27 mouse cellular contexts compared by ENCODE assay signal in the genomic region with DNA sequence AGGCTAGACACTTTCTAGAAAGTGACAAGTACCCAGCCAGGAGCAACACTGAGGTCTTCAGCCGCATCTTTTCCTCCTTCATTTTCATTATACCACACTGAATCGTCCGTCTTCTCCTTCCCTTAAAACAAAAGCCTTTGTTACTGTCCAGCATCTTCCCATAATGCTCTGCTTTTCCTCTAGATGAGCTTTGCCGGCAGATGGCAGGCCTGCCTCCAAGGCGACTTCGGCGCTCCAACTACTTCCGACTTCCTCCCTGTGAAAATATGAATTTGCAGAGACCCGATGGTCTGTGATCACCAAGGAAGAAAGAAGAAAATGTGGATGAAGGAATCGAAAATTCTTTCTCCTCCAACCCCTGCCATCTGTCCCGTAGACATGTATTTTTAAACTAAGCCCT. TPM values are rescaled to one million over a fixed set of nuclear protein-coding genes. Genes with fewer than 3 reads are reported as not detected.
DNase-seq lines count a peak whose midpoint lies in the region; ATAC-seq and TF ChIP-seq lines count a peak whose summit lies in the region.
"Had no signal": no experiment of that assay in that cellular context is flagged by ENCODE, and none has a peak within 500 bp of the region (broad histone marks: within the 10 kb centered on the region; RNA-seq: fewer than 3 reads in every experiment).

No protein-coding gene starts in this region.

- WGBS in heart, embryonic 11.5 days (ENCODE audit: insufficient replicate concordance) = 74% methylated on average over 11 of the region's 11 CpGs

- H3K27ac ChIP-seq in testis, adult 2 months (ENCODE audit: control insufficient read depth, insufficient read depth, low read depth, low read length) = no peak overlapping the region
- no peak overlapping the region for H3K27ac ChIP-seq in heart, embryonic 11.5 days (ENCODE audit: low read depth, low read length)
- H3K27ac ChIP-seq: embryonic facial prominence, embryonic 15.5 days; forebrain, embryonic 10.5 days; heart, embryonic 10.5 days; heart, embryonic 15.5 days; hindbrain, embryonic 13.5 days had no signal

- H3K4me2 ChIP-seq in heart, embryonic 11.5 days = no peak overlapping the region
- H3K4me2 ChIP-seq: embryonic facial prominence, embryonic 15.5 days; hindbrain, embryonic 13.5 days had no signal

- peak; percentile 69 for ATAC-seq in frontal cortex, adult (ENCODE audit: low TSS enrichment)
- no peak for ATAC-seq in heart, embryonic 11.5 days (replicated peaks; ENCODE audit: insufficient number of reproducible peaks, low FRiP score, low TSS enrichment)
- ATAC-seq: forebrain, embryonic 14.5 days; Patski had no signal

- H3K36me3 ChIP-seq in testis, adult 2 months (ENCODE audit: control insufficient read depth, insufficient read depth, low read length) = no peaks in the 10 kb centered on the region
- H3K36me3 ChIP-seq in heart, embryonic 11.5 days (ENCODE audit: control insufficient read depth, insufficient read depth, low read length) = no peaks in the 10 kb centered on the region
- H3K36me3 ChIP-seq: embryonic facial prominence, embryonic 15.5 days; forebrain, embryonic 10.5 days; heart, embryonic 10.5 days; heart, embryonic 15.5 days; hindbrain, embryonic 13.5 days had no signal

- no peak for TF ChIP-seq CTCF in testis, adult 2 months (IDR thresholded peaks at IDR 0.05; ENCODE audit: control insufficient read depth, insufficient read depth, insufficient replicate concordance, low read depth, low read length)

- H3K9me3 ChIP-seq in heart, embryonic 11.5 days (replicated peaks; ENCODE audit: control insufficient read depth, low read length) = no peaks in the 10 kb centered on the region
- H3K9me3 ChIP-seq: embryonic facial prominence, embryonic 15.5 days; forebrain, embryonic 10.5 days; heart, embryonic 10.5 days; heart, embryonic 15.5 days; hindbrain, embryonic 13.5 days had no signal

- H3K9ac ChIP-seq in heart, embryonic 11.5 days (ENCODE audit: low read depth, low read length) = no peak overlapping the region
- H3K9ac ChIP-seq: embryonic facial prominence, embryonic 15.5 days; heart, embryonic 15.5 days; hindbrain, embryonic 13.5 days had no signal

- peaks cover 10% of the 10 kb centered on the region for H3K4me1 ChIP-seq in testis, adult 2 months (ENCODE audit: control insufficient read depth, insufficient read depth, low read length)
- no peaks in the 10 kb centered on the region for H3K4me1 ChIP-seq in heart, embryonic 11.5 days (ENCODE audit: control insufficient read depth, insufficient read depth, low read length)

- no peak for TF ChIP-seq POLR2A in testis, adult 2 months (IDR thresholded peaks at IDR 0.05; ENCODE audit: control insufficient read depth, low read depth, low read length)

- H3K4me3 ChIP-seq in testis, adult 2 months (ENCODE audit: control insufficient read depth, low read depth, low read length) = peak overlapping the region; percentile 8; the same call in 1 of the 2 replicates
- H3K4me3 ChIP-seq in heart, embryonic 11.5 days (ENCODE audit: low read depth, low read length) = no peak overlapping the region
- H3K4me3 ChIP-seq: embryonic facial prominence, embryonic 15.5 days; erythroblast, embryonic 14.5 days; forebrain, embryonic 10.5 days; heart, embryonic 10.5 days; heart, embryonic 15.5 days; hindbrain, embryonic 13.5 days had no signal

- DNase-seq in frontal cortex, postnatal 14 days (ENCODE audit: low spot score in 2 of 2) = no peak
- no peak for DNase-seq in testis, postnatal 14 days (ENCODE audit: low spot score)
- DNase-seq in R1 (ENCODE audit: low read depth, low spot score) = peak; percentile 57
- peak; percentile 6 for DNase-seq in telencephalon, adult 2 months (ENCODE audit: low read depth, low spot score)
- DNase-seq in thymus, postnatal 14 days = no peak
- DNase-seq: adrenal gland, adult 8-10 months; adrenal gland, postnatal 36 days; cerebellum, adult 11 months; cerebellum, adult 8-10 months; cerebellum, postnatal 14 days; embryo, embryonic 11 days; gastrocnemius, postnatal 10 days; heart, adult 18-20 months; heart, postnatal 14 days had no signal

- H3K27me3 ChIP-seq in testis, adult 2 months (ENCODE audit: control insufficient read depth, insufficient read depth, low read length) = no peaks in the 10 kb centered on the region
- no peaks in the 10 kb centered on the region for H3K27me3 ChIP-seq in heart, embryonic 11.5 days (ENCODE audit: control insufficient read depth, insufficient read depth, low read length)
- H3K27me3 ChIP-seq: embryonic facial prominence, embryonic 15.5 days; heart, embryonic 15.5 days; hindbrain, embryonic 13.5 days had no signal

RNA-seq across cellular contexts. Expression of a gene that starts 22.5 kb away (rescaled TPM):
- 6.5 and 13.1 TPM in 2 replicates for polyA plus RNA-seq in testis, adult 2 months (2012; rRNA removed)
- polyA plus RNA-seq in heart, embryonic 11.5 days (2014; fragmentation: Nextera tagmentation; extraction: Ambion mirVana) = 5.4 and 5.9 TPM in 2 replicates
- polyA plus RNA-seq: erythroblast, embryonic 14.5 days; Patski had no signal

RNA-seq across cellular contexts. Expression of a gene that starts 25.5 kb away (rescaled TPM):
- not detected in 2 replicates for polyA plus RNA-seq in testis, adult 2 months (2012; rRNA removed)
- polyA plus RNA-seq in heart, embryonic 11.5 days (2014; fragmentation: Nextera tagmentation; extraction: Ambion mirVana) = 0.16 TPM in 1 of 2 replicates, not detected in the other
- polyA plus RNA-seq: C2C12; embryonic facial prominence, embryonic 11.5 days; embryonic facial prominence, embryonic 15.5 days; erythroblast, embryonic 14.5 days; forebrain, embryonic 10.5 days; heart, embryonic 10.5 days; heart, embryonic 15.5 days; Patski had no signal

RNA-seq across cellular contexts. Expression of a gene that starts 29.6 kb away (rescaled TPM):
- 97.7 and 114 TPM in 2 replicates for polyA plus RNA-seq in testis, adult 2 months (2012; rRNA removed)
- polyA plus RNA-seq in heart, embryonic 11.5 days (2014; fragmentation: Nextera tagmentation; extraction: Ambion mirVana) = 8.7 and 10.9 TPM in 2 replicates
- polyA plus RNA-seq: C2C12; erythroblast, embryonic 14.5 days; Patski had no signal

Comparison
In these comparisons a context has a peak if more than half of its experiments do, and no peak if none do; other contexts are left out.
1. DNase-seq: peak in R1 (single experiment) and telencephalon, adult 2 months (single experiment); none in frontal cortex, postnatal 14 days (0 of 2), testis, postnatal 14 days (single experiment) and thymus, postnatal 14 days (single experiment).